Mouse (Mus musculus): ENCODE data around the gene 4930568D16Rik. TPM values are rescaled to one million over a fixed set of nuclear protein-coding genes. Genes with fewer than 3 reads are reported as not detected.

Gene 4930568D16Rik
- total RNA-seq (2012; rRNA removed) (not detected in 2 replicates), total RNA-seq (2014; rRNA removed) (not detected in 2 replicates), polyA plus RNA-seq (2012; ENCODE audit: insufficient read length, low read depth) (not detected in 2 replicates)

GRCm38 (mm10) chr2:35367629-35368028 lies at the start of gene 4930568D16Rik:
Gene 4930568D16Rik (minus strand): TSS chr2:35367729.
- no peak within 1 kb of the TSS for H3K4me2 ChIP-seq (ENCODE audit: insufficient read depth, low read depth, poor library complexity, severe bottlenecking)
- no peaks in the 10 kb centered on the region for H3K79me2 ChIP-seq (replicated peaks; ENCODE audit: control insufficient read depth, extremely low read depth, insufficient read depth, poor library complexity, severe bottlenecking)
- dilution Hi-C loops (cut with MboI; ENCODE audit: extremely low pct_ligation_motif_present, extremely low pct_unique_long_range_greater_than_20kb, low sequenced_read_pairs) = no loop called here
- no peak within 1 kb of the TSS for H3K4me3 ChIP-seq (replicated peaks in 1 of 3; ENCODE audit: low read depth in 2 of 3, low read length in 2 of 3, poor library complexity in 1 of 3)
- H3K9me3 ChIP-seq (replicated peaks; ENCODE audit: low read length) = peaks cover 3% of the 10 kb centered on the region
- DNase-seq (ENCODE audit: extremely low read depth) = no peak
- in situ Hi-C loops (cut with MboI; ENCODE audit: low pct_ligation_motif_present, low pct_unique_long_range_greater_than_20kb, low sequenced_read_pairs) = no loop called here
- no peak within 1 kb of the TSS for H3K27ac ChIP-seq (ENCODE audit: insufficient read depth, low read depth)
- TF ChIP-seq EP300 (IDR thresholded peaks at IDR 0.05; ENCODE audit: low read length) (no peak), MAFK (IDR thresholded peaks at IDR 0.05; ENCODE audit: insufficient replicate concordance, low read length) (no peak), ZNF384 (IDR thresholded peaks at IDR 0.05; ENCODE audit: low read depth, low read length) (no peak), MYC (IDR thresholded peaks at IDR 0.05; ENCODE audit: low read depth, low read length) (no peak), JUN (IDR thresholded peaks at IDR 0.05; ENCODE audit: insufficient read depth, low read depth, low read length) (no peak), UBTF (IDR thresholded peaks at IDR 0.05; ENCODE audit: low read depth, low read length) (no peak), NELFE (IDR thresholded peaks at IDR 0.05; ENCODE audit: low read depth, low read length) (no peak), TBP (conservative IDR thresholded peaks at IDR 0.05; ENCODE audit: low read depth, low read length) (no peak), E2F4 (IDR thresholded peaks at IDR 0.05; ENCODE audit: insufficient replicate concordance, low read depth, low read length) (no peak), RAD21 (IDR thresholded peaks at IDR 0.05; ENCODE audit: low read depth, low read length) (no peak), IRF4 (IDR thresholded peaks at IDR 0.05; ENCODE audit: low read depth, low read length) (no peak), ELF1 (IDR thresholded peaks at IDR 0.05; ENCODE audit: low read depth, low read length) (no peak)
- 0 out of 4 replicates have a peak, but pooled peaks cover 0 to 2% of the 10 kb centered on the region in 2 experiments for H3K4me1 ChIP-seq (ENCODE audit: control insufficient read depth in 1 of 2, insufficient read depth in 2 of 2)
- no peaks in the 10 kb centered on the region for H3K36me3 ChIP-seq (replicated peaks in 1 of 2; ENCODE audit: control insufficient read depth in 1 of 2, insufficient read depth in 1 of 2, low read length in 1 of 2)
- no peaks in the 10 kb centered on the region for H3K27me3 ChIP-seq (replicated peaks)
- H3K9ac ChIP-seq (ENCODE audit: insufficient read depth, low read depth) = no peak within 1 kb of the TSS

- Histone ChIP-seq H3K4me2 (ENCODE audit: insufficient read depth, low read depth, poor library complexity, severe bottlenecking) (peak overlapping the region; percentile 45), H3K79me2 (replicated peaks; ENCODE audit: control insufficient read depth, extremely low read depth, insufficient read depth, poor library complexity, severe bottlenecking) (no peaks in the 10 kb centered on the region), H3K4me3 (replicated peaks in 1 of 3; ENCODE audit: low read depth in 2 of 3, low read length in 2 of 3, poor library complexity in 1 of 3) (no peak overlapping the region), H3K27ac (ENCODE audit: insufficient read depth, low read depth) (peak overlapping the region; percentile 95), H3K9me3 (replicated peaks; ENCODE audit: low read length) (peaks cover 16% of the 10 kb centered on the region), H3K36me3 (replicated peaks in 1 of 2; ENCODE audit: control insufficient read depth in 1 of 2, insufficient read depth in 1 of 2, low read length in 1 of 2) (peaks cover 55 to 81% of the 10 kb centered on the region in 2 experiments), H3K9ac (ENCODE audit: insufficient read depth, low read depth) (peak overlapping the region; percentile 23; the same call in 1 of the 2 replicates), H3K27me3 (replicated peaks) (no peaks in the 10 kb centered on the region), H3K4me1 (ENCODE audit: control insufficient read depth in 1 of 2, insufficient read depth in 2 of 2) (peaks cover 24 to 73% of the 10 kb centered on the region in 2 experiments)
- no peak for TF ChIP-seq NELFE (IDR thresholded peaks at IDR 0.05; ENCODE audit: low read depth, low read length)
- 0 out of 2 replicates have a peak, but pooled peaks have one; percentile 17 for TF ChIP-seq IRF4 (IDR thresholded peaks at IDR 0.05; ENCODE audit: low read depth, low read length)
- TF ChIP-seq ZKSCAN1 (IDR thresholded peaks at IDR 0.05; ENCODE audit: borderline replicate concordance, low read depth, low read length) = no peak
- no peak for TF ChIP-seq RAD21 (IDR thresholded peaks at IDR 0.05; ENCODE audit: low read depth, low read length)
- no peak for TF ChIP-seq CHD1 (IDR thresholded peaks at IDR 0.05; ENCODE audit: low read depth, low read length)
- 0 out of 2 replicates have a peak, but pooled peaks have one; percentile 23 for TF ChIP-seq EP300 (IDR thresholded peaks at IDR 0.05; ENCODE audit: low read length)
- no peak for TF ChIP-seq POLR2AphosphoS2 (IDR thresholded peaks at IDR 0.05; ENCODE audit: low read depth, low read length)
- dilution Hi-C loops (cut with MboI; ENCODE audit: extremely low pct_ligation_motif_present, extremely low pct_unique_long_range_greater_than_20kb, low sequenced_read_pairs) (no loop called here), in situ Hi-C loops (cut with MboI; ENCODE audit: low pct_ligation_motif_present, low pct_unique_long_range_greater_than_20kb, low sequenced_read_pairs) (no loop called here)
- DNase-seq (ENCODE audit: extremely low read depth) = no peak
Observed at GRCm38 (mm10) chr2:35417231-35417630, 49.7 kb upstream of the 4930568D16Rik start.

All from CH12.LX (cell line).